Mouse (Mus musculus) liver, embryonic 14.5 days (tissue): ENCODE data around the gene RPS10-NUDT3.

Experiments
- CTCF ChIP-seq: IDR thresholded peaks from 2 replicates; pipeline ENCODE4 v1.5.1; 2016; ENCODE audit warnings: antibody characterized with exemption, low read depth, control low read depth
- EP300 ChIP-seq: IDR thresholded peaks from 2 replicates; pipeline ENCODE4 v1.6.1; 2016; ENCODE audit warnings: antibody characterized with exemption, low read depth

- TF ChIP-seq CTCF (peak; percentile 50), EP300 (no peak)
Measured at GRCm38 (mm10) chr17:27577468-27577867, 57.6 kb downstream of the RPS10-NUDT3 start.
